Mouse (Mus musculus) embryonic facial prominence, embryonic 10.5 days (tissue): ENCODE measurements around the gene Ltc4s. TPM values are rescaled to one million over a fixed set of nuclear protein-coding genes. Genes with fewer than 3 reads are reported as not detected.

ENCODE experiments used
- DNase-seq: peaks from one replicate; pipeline ENCODE4 v3.0.0-alpha.2; 2017; ENCODE audit warnings: low spot score
- H3K27ac ChIP-seq: fragments of 300-500 bp; sonication (generic); replicated peaks from 2 replicates; pipeline ENCODE4 v1.5.1; 2016; ENCODE audit warnings: mild to moderate bottlenecking
- H3K27me3 ChIP-seq: fragments of 300-500 bp; sonication (generic); replicated peaks from 2 replicates; pipeline ENCODE4 v1.6.1; 2016; ENCODE audit warnings: low read depth, mild to moderate bottlenecking; ENCODE audit not compliant: poor library complexity, severe bottlenecking
- H3K36me3 ChIP-seq: fragments of 300-500 bp; sonication (generic); replicated peaks from 2 replicates; pipeline ENCODE4 v1.6.1; 2016; ENCODE audit warnings: mild to moderate bottlenecking, moderate library complexity
- H3K4me1 ChIP-seq: fragments of 300-500 bp; sonication (generic); 2 replicates; pipeline ENCODE4 v1.6.1; 2016
- H3K4me3 ChIP-seq: fragments of 300-500 bp; sonication (generic); 2 replicates; pipeline ENCODE4 v1.5.1; 2016; ENCODE audit warnings: mild to moderate bottlenecking, moderate library complexity
- H3K9me3 ChIP-seq: fragments of 300-500 bp; sonication (generic); 2 replicates; pipeline ENCODE4 v1.6.1; 2016; ENCODE audit warnings: mild to moderate bottlenecking
- WGBS: fragments of 180-500 bp; shearing (Covaris S2); methylation state at CpG from one replicate; pipeline ENCODE4 v1.1.7; 2016; 5-methylcytosine and 5-hydroxymethylcytosine counted together
- polyA plus RNA-seq: library from polyadenylated mRNA; unstranded; fragments of >200 nt; fragmentation: Nextera tagmentation; extraction: Ambion mirVana; gene quantifications from 2 replicates; pipeline ENCODE4 v1.2.1, GENCODE M21; 2016

The Ltc4s gene
- polyA plus RNA-seq, 1 experiment from 2014 or later, result 1.4 TPM

DNA sequence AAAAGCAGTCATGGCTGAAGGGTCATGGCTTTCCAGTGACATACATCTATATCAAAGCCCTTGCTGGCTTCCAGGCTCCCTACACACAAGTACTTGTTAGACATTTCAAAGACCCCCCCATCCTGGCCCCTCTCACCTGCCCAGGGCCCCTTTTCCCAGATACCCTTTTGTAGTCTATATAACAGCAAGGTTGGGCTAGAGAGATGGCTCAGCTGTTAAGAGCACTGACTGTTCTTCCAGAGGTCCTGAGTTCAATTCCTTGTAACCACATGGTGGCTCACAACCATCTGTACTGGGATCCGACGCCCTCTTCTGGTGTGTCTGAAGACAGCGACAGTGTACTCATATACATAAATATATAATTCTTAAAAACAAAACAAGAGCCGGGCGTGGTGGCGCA lies 23.8 kb downstream of the Ltc4s start:
- Histone ChIP-seq H3K36me3 (no peaks in the 10 kb centered on the region), H3K9me3 (no peaks in the 10 kb centered on the region), H3K4me3 (no peak overlapping the region), H3K27ac (no peak overlapping the region), H3K27me3 (no peaks in the 10 kb centered on the region), H3K4me1 (peaks cover 36% of the 10 kb centered on the region)
- WGBS, result 89% methylated on average over 6 of the region's 6 CpGs
- no peak for DNase-seq

GRCm38 (mm10) chr11:50212848-50213758 lies 25.3 kb downstream of the Ltc4s start:
- H3K27ac ChIP-seq, result 0 out of 2 replicates have a peak overlapping the region, but pooled peaks have one; percentile 1
- peaks cover 43% of the 10 kb centered on the region for H3K4me1 ChIP-seq
- H3K4me3 ChIP-seq, result no peak overlapping the region
- H3K27me3 ChIP-seq, result no peaks in the 10 kb centered on the region
- H3K36me3 ChIP-seq, result peaks cover 6% of the 10 kb centered on the region; the same call in 1 of the 2 replicates
- DNase-seq, result no peak
- no peaks in the 10 kb centered on the region for H3K9me3 ChIP-seq
- 73% methylated on average over 11 of the region's 11 CpGs for WGBS

GRCm38 (mm10) chr11:50212060-50212739 lies 26.2 kb downstream of the Ltc4s start:
- Histone ChIP-seq H3K36me3 (peaks cover 15% of the 10 kb centered on the region), H3K4me1 (peaks cover 37% of the 10 kb centered on the region), H3K27me3 (no peaks in the 10 kb centered on the region), H3K4me3 (no peak overlapping the region), H3K9me3 (no peaks in the 10 kb centered on the region), H3K27ac (no peak overlapping the region)
- 74% methylated on average over 3 of the region's 3 CpGs for WGBS
- DNase-seq, result no peak

DNA sequence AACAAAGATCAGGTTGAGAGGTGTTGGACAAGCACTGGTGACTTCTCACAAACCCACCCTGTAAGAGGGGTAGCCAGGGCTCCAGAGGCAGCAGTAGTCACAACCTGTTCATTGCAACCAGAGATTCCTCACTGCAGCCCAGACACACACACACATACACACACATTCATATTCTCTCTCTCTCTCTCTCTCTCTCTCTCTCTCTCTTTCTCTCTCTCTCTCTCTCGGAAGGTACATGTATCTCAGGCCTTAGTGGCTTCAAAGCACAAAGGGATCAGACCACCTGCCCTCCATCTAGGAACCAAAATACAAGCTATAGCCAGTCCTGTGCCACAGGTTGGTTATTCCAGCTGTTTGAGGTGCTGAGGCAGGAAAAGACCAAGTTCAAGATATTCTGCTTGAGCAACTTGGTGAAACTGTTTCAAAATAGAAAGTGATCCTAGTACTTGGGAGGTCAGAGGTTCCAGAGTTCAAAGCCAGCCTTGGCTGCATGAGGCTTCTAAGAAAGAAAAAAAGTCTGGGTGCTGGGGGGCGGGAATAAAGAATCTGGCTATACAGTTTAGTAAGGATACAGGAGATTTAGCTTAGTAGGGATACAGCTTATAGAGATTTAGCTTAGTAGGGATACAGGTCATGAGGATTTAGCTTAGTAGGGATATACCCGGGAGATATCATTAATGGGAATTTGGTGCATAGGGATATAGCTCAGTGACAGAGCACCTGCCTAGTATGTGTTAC lies 26.9 kb downstream of the Ltc4s start:
- Histone ChIP-seq H3K4me3 (peak overlapping the region; percentile 87), H3K4me1 (peaks cover 31% of the 10 kb centered on the region), H3K27ac (peak overlapping the region; percentile 93), H3K9me3 (no peaks in the 10 kb centered on the region), H3K27me3 (no peaks in the 10 kb centered on the region), H3K36me3 (peaks cover 22% of the 10 kb centered on the region)
- DNase-seq, result no peak
- 90% methylated on average over 3 of the region's 3 CpGs for WGBS

DNA sequence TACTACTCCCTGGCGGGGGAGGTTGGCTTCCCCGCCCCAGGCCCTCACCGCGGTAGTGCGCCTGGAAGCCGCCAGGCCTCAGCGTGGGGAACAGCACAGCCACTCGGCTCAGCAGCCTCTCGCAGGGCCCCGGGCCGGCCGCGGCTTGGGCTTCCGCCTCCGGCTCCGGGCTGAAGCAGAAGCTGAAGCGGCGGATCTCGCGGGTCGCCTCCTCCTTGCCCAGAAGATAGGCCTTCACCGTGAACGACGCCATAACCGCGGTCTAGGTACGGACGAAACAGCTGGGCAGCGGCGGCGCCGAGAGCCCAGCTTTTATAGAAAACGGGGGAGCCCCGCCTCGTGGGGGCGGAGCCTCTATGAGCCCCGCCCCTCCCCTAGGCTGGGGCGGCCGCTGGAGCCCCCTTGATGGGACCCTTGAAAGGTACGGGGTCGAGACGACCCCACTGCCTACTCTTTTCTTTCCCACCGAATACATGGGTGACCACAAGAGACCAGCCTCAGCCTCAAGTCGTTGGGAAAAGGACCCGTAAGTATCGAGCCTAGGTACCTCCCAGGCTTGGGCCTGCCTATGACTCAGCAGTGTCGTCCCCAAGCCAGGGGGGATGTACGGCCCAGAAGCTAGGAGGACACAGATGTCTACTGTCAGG lies 27.8 kb downstream of the Ltc4s start, which contains the start of the genes Sqstm1 and Mgat4b:
Sqstm1 (minus strand) TSS at position 323 of the 647 bp plus-strand sequence.
Mgat4b (plus strand) TSS at position 386 of the 647 bp plus-strand sequence.
- peak within 1 kb of the TSS; percentile 87 for H3K4me3 ChIP-seq
- 1% methylated on average over 48 of the region's 48 CpGs for WGBS
- DNase-seq, result peak; percentile 87

GRCm38 (mm10) chr11:50210101-50210504 lies 28.3 kb downstream of the Ltc4s start:
- peak overlapping the region; percentile 93 for H3K27ac ChIP-seq
- DNase-seq, result peak; percentile 93
- peaks cover 36% of the 10 kb centered on the region for H3K36me3 ChIP-seq
- H3K4me1 ChIP-seq, result peaks cover 17% of the 10 kb centered on the region
- H3K4me3 ChIP-seq, result peak overlapping the region; percentile 87
- no peaks in the 10 kb centered on the region for H3K9me3 ChIP-seq
- H3K27me3 ChIP-seq, result no peaks in the 10 kb centered on the region
- under 1% methylated on average over 24 of the region's 24 CpGs for WGBS

More for the DNA sequence above, 27.8 kb downstream of the Ltc4s start, which contains the start of the genes Sqstm1 and Mgat4b:
- H3K4me1 ChIP-seq, result peaks cover 22% of the 10 kb centered on the region
- peak within 1 kb of the TSS; percentile 93 for H3K27ac ChIP-seq
- no peaks in the 10 kb centered on the region for H3K9me3 ChIP-seq
- no peaks in the 10 kb centered on the region for H3K27me3 ChIP-seq
- peaks cover 31% of the 10 kb centered on the region for H3K36me3 ChIP-seq

GRCm38 (mm10) chr11:50208039-50208438 lies 30.4 kb downstream of the Ltc4s start:
- no peak overlapping the region for H3K4me3 ChIP-seq
- 95% methylated on average over 5 of the region's 5 CpGs for WGBS

GRCm38 (mm10) chr11:50207344-50207743 lies 31.1 kb downstream of the Ltc4s start:
- WGBS, result 96% methylated on average over 14 of the region's 14 CpGs
- H3K4me1 ChIP-seq, result peaks cover 17% of the 10 kb centered on the region
- no peak for DNase-seq
- H3K4me3 ChIP-seq, result no peak overlapping the region
- H3K9me3 ChIP-seq, result no peaks in the 10 kb centered on the region
- peaks cover 63% of the 10 kb centered on the region for H3K36me3 ChIP-seq
- no peaks in the 10 kb centered on the region for H3K27me3 ChIP-seq
- no peak overlapping the region for H3K27ac ChIP-seq

More at GRCm38 (mm10) chr11:50208039-50208438, 30.4 kb downstream of the Ltc4s start:
- Histone ChIP-seq H3K36me3 (peaks cover 57% of the 10 kb centered on the region), H3K9me3 (no peaks in the 10 kb centered on the region), H3K27me3 (no peaks in the 10 kb centered on the region), H3K27ac (no peak overlapping the region), H3K4me1 (peaks cover 17% of the 10 kb centered on the region)
- no peak for DNase-seq

DNA sequence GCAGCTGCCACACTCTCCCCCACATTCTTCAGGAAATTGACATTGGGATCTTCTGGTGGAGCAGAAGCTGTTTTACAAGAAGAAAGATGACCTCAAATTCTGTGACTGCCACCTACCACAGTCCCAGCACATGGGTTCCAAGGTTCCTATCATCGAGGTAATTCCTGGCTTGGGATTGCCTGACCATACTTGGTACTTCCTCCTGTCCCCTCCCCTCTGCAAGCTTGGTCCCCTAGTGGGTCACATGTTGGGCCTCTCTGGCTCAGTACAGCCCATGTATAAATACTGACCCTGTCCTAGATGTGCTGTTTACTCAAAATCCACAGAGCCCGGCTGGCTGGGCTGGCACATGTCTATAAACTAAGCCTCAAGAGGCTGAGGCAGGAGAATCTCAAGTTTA lies 32.4 kb downstream of the Ltc4s start:
- peaks cover 77% of the 10 kb centered on the region for H3K36me3 ChIP-seq

GRCm38 (mm10) chr11:50205434-50205833 lies 33.0 kb downstream of the Ltc4s start:
- Histone ChIP-seq H3K27ac (no peak overlapping the region), H3K36me3 (peaks cover 83% of the 10 kb centered on the region), H3K9me3 (no peaks in the 10 kb centered on the region), H3K4me3 (no peak overlapping the region), H3K27me3 (no peaks in the 10 kb centered on the region), H3K4me1 (peaks cover 8% of the 10 kb centered on the region)
- 94% methylated on average over 3 of the region's 3 CpGs for WGBS
- no peak for DNase-seq

More for the DNA sequence above, 32.4 kb downstream of the Ltc4s start:
- Histone ChIP-seq H3K9me3 (no peaks in the 10 kb centered on the region), H3K27ac (no peak overlapping the region), H3K27me3 (no peaks in the 10 kb centered on the region), H3K4me1 (peaks cover 13% of the 10 kb centered on the region), H3K4me3 (no peak overlapping the region)
- 92% methylated on average over 2 of the region's 2 CpGs for WGBS
- DNase-seq, result no peak

DNA sequence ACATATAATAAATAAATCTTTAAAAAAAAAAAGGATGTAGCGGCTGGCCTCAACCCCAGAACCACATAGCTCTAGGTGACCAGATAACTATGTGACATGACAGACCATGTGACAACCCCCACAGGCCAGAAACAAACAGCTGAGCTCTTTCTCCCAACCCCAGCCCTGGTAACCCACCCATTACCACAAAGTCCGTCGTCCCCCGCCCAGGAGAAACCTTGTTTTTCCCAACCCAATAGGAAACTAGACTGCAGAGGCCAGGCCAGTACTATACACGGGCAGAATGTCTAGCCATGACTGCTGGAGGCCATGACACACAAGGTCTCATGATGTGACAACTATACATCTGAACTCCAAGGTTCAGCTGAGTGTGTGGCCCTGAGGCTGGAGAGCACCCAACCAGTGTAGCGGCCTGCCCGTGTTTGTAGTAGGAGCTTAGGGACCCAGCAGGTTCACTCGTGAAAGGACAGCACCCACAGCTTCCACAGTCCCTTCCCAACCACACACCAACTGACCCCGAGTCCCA lies 35.1 kb downstream of the Ltc4s start:
- Histone ChIP-seq H3K4me1 (no peaks in the 10 kb centered on the region), H3K36me3 (peaks cover 100% of the 10 kb centered on the region), H3K9me3 (no peaks in the 10 kb centered on the region), H3K27ac (no peak overlapping the region), H3K27me3 (no peaks in the 10 kb centered on the region), H3K4me3 (no peak overlapping the region)
- WGBS, result 91% methylated on average over 9 of the region's 9 CpGs
- DNase-seq, result no peak
